Mouse (Mus musculus) c-Kit-negative CD71-positive TER-119-positive erythroid progenitor cells, embryonic 14.5 days (primary cell): Measurements from ENCODE around the gene Rpl27a.

ENCODE experiments used
- DNase-seq: peaks from one replicate; pipeline ENCODE4 v3.0.0-alpha.2; 2013; ENCODE audit warnings: low read depth, low spot score

The Rpl27a gene

GRCm38 (mm10) chr7:109518838-109519696, at the start of gene Rpl27a:
Rpl27a (plus strand) TSS chr7:109519147.
- peak; percentile 97 for DNase-seq

DNA sequence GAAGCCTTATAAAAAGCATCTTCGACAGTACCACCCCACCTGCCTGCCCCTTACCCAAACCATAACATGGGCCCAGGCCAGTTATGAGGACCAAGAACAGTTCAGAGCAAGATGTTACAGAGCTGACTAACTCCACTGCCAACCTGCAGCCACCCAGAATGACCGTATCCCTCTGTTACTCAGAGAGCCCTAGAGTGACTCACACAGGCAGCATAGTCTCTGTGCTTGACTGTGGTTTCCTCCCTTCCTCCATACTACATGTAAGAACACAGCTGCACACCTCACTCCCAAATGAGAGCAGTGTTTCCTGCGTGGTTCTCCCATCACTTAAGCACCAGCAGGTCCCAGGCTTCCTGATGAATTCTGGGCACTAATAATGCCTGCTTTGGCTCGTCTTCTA, 48.2 kb upstream of the Rpl27a start:
- no peak for DNase-seq

DNA sequence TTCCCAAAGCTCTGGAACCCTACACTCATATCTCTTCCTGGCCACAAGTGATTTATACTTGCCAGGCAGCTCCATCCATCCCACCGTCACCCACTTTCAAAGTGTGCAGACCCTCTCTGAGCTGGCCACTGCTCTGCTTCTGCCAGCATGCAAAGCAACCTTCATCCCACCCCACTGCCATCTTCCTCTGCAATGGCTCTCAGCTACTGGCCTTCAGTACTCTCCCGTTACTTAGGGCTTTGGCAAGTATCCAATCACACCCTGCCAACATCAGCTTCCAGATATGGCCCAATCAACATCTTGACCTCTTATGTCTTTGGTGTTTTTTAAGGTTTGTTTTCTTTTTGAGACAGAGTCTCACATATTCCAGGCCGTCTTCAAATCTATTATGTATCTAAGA, 41.0 kb upstream of the Rpl27a start:
- no peak for DNase-seq

DNA sequence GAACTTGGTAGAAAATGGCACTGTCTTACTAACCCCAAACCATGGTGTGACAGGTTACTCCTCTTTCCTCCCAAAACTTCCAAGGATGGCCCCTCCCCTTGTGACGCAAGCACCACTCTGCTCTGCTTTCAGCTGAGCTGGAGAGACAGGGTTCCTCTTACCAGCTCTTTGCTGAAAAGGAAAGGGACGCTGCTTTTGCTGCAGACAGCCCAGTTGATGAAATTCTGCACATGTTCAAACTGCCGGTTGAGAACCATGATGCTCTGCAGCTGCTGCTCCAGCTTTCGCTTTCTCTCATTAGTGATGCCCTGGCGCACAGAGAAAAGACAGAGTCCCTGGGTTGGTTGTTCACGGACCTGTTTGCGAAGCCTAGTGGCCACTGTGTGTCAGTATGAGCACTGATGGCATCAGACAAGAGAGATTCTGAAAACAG, 38.2 kb upstream of the Rpl27a start:
- no peak for DNase-seq

DNA sequence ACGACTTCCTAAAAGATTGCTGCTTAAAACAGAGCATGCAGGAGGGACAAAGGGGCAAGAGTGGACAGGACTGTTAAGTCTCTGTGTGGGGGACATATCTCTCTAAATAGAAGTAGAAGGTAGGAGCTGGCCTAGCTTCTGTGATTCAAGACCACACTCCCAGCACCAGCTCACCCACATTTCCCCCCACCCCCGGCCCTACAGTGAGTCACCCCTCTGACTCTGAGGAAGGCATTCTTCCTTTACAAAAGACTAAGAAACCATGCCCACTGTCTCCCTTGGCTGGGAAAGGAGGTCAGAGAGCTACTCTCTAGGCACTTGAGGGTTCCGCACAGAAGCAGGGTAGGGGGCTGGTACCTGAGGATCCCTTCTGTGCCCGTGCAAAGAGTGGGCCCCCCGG, 34.7 kb upstream of the Rpl27a start:
- no peak for DNase-seq

DNA sequence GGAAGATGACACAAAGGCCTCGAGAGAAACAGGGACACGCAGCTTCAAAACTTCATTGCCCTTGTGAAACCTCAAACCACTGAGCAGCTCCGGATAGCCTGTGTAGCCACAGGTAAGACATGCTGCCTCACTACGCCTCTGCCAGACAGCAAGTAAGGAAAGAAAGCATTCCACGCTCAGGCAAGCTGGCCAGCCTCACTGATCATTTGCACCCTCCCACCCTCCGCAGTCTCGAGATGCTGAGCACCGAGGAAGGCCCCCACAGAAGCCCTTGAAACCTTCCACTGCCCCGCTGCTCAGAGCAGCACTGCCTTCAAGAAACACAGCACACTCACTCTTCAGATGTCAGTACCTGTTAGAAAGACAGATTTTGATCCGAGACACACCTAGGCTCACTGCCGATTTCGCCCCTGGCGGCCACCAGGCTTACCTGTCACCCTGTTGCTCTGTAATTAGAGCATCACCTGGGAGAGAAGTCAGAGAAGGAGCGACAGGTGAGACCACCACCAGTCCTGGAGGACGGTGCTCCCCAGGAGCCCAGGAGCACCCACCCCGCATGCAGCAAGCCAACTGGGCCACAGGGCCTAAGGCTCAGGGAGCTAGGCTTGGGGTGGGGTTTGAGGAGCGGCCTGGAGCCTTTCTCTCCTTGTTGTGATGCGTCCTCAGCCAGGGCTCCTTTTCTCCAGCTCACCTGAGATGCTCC, 26.2 kb upstream of the Rpl27a start:
- no peak for DNase-seq

DNA sequence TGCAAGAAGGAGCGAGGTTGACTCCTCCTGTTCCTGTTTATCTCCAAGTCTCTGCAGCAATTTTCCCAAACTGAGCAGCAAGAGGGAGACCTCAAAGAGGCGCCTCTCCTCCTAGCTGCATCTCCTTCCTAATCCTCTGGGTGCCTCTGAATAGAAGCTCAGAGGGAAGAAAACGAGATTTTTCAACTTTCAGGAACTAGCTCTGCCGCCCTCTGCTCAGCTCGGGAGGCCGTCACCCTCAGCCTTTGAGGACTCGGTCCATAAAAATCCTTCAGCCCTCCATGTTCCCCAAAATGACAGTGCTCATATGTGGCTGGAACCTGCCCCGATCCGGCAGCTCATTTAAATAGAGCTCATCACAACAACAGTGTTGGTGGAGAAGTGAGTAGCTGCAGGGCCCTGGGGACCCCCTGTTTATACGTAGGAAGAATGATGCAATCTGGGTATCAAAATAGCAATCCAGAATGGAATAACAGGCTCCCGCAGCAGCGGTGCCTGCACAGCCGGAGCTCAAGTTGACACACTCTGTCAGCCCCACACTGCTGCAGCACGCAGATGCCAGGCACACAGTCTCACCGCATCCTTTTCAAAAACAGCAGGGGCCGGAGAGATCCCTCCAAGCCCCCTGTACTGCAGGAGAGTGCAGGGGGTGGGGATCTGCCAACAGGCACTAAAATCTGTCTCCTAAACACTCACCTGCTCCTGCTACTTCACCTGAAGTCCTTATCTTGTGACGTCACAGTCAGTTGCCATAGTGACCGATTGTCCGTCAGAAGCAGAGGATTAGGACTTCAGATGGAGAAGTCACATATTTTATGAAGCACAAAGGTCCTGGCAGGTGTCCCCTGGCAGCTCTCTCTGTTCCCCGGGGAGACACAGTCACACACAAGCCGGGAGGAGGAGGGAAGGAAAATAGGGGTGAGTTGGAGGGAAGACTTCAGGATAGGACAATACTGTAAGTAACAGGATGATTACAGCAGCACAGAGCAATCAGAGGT, 25.3 kb upstream of the Rpl27a start:
- no peak for DNase-seq

- DNase-seq, result no peak
Measured at GRCm38 (mm10) chr7:109497507-109497906, 21.4 kb upstream of the Rpl27a start.

GRCm38 (mm10) chr7:109507119-109507518, 11.8 kb upstream of the Rpl27a start:
- no peak for DNase-seq

DNA sequence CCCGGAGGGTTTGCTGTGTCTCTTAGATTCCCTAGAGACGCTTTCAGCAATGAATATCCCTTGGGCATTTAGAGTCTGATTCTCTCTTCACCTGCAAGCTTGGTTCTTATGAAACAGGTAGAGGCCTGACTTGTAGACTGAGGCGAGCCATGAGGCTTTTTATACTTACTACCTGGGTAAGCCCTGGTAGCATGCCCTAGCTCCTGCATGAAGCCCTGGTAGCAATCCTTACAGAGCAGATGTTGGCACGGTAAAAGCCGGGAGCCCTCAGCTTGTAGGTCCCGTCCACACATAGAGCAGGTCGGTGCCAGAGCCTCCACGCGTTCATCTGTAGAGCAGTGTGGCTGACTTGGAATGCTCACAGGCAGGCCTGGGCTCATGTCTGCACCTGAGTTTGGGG, 11.4 kb upstream of the Rpl27a start:
- no peak for DNase-seq

DNA sequence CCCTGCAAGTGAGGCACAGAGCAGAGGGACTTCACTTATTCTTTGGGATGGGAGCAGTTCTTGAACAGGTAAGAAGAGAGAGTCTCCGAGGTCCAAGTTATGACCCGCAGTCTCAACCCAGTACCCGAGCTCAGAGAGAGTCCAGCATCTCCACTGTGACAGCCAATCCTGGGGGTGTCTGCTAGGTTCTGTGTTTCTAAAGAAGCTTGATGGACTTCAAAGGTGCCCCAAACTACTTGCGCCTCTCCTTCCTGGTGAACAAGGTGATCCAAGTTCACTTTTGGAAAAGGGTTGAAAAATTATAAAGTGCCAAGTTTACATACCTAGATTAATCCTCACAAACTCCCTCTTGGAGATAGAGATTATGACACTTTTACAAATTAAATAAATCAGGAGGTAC, 10.9 kb upstream of the Rpl27a start, which contains the start of gene Trim66:
Gene Trim66, minus strand, starts transcription at position 101 of the 400 bp plus-strand sequence.
- no peak for DNase-seq

DNA sequence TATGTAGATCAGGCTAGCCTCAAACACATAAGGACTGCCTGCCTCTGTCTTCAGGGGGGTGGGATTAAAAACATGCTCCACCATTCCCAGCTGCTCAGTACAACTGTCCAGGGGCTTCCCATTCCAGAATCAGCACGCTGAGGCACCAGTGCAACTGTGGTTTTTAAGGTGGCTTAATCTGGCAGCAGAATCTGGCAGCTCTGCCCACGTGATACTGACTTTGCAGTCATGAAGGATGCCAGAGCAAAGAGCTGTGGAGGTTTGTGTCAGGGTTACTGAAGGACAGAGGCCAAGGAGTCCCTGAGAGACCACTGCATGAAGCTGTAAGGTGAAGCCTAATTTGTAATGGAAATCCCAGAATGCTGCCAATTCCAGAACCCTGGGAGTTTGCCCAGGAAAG, 8.1 kb upstream of the Rpl27a start:
- no peak for DNase-seq

GRCm38 (mm10) chr7:109511838-109512237, 7.1 kb upstream of the Rpl27a start:
- no peak for DNase-seq

- no peak for DNase-seq
Measured at GRCm38 (mm10) chr7:109516500-109516899, 2.4 kb upstream of the Rpl27a start.

- DNase-seq, result peak; percentile 58
Measured at GRCm38 (mm10) chr7:109518036-109518681, 788 bp upstream of the Rpl27a start.

DNA sequence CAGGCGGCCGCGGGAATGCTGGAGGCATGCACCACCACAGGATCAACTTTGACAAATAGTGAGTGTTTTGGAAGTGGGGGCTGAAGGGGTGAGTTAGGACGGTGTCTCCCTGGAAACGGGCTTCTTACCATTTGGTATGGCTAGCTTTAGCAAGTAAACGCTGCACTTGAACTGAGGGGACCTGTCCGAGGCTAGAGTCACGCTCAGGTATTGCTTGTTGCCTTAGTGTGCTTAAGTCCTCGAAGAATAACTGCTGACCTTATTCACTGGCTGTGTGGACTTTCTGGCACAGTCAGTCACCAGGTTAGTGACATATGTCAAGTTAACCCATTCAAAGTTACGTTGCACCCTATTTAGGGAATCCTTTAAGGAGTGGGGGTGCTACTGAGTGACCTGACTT, 989 bp downstream of the Rpl27a start:
- DNase-seq, result no peak

GRCm38 (mm10) chr7:109522084-109522483, 3.1 kb downstream of the Rpl27a start:
- DNase-seq, result no peak

- DNase-seq, result no peak
Measured at GRCm38 (mm10) chr7:109523304-109523703, 4.4 kb downstream of the Rpl27a start.

DNA sequence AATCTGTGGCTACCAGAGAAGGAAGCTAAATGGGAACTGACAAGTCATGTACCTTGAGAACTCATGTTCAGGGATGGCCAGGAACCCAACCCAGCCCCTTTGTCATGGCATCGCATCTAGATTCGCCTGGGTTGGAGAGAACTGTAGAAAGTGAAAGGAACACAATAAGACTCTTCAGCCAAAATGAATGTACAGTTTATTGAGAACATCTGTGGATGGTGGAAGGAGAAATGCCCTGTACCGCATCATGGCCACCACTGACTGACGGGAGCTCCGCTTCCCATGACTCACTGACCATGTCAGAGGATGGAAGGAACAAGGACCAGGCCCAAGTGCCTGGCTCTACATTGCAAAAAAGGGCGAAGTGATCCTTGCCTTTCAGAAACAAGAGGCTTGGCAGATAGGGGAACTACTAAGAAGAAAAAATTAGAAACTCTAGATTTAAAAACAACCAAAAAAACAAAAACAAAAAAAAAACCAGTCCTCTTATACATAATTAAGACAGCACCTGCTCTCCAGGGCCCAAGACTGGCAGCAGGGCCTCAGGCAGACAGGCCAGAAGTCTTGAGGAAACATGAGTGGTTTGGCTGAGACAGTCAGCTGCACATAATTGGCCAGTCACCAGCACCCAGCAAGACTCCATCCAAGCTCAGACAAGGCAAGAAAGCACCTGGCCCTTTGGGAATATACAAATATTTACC, 4.9 kb downstream of the Rpl27a start:
- no peak for DNase-seq

DNA sequence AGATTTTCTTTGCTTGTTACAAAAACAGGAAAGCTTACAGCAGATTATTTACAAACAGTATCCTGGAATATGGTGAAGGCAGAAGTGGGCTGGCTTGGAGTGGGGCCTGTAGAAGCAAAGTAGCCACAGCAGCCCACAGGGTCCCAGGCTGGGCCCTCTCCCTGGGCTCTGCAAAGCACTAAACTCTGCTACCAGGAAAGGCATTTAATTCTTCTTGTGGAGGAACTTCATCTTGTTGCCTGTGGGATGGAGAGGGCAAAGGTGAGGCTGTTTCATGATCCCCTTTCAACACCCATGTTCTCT, 5.4 kb downstream of the Rpl27a start:
- no peak for DNase-seq

- no peak for DNase-seq
Measured at GRCm38 (mm10) chr7:109524763-109525162, 5.8 kb downstream of the Rpl27a start.
